Mouse (Mus musculus) ovary, adult 18-20 months (tissue): ENCODE measurements around the gene Prkar1b.

Experiments
- DNase-seq: peaks from one replicate; pipeline ENCODE4 v3.0.0; 2022; ENCODE audit warnings: low spot score, mixed read lengths

Gene Prkar1b

DNA sequence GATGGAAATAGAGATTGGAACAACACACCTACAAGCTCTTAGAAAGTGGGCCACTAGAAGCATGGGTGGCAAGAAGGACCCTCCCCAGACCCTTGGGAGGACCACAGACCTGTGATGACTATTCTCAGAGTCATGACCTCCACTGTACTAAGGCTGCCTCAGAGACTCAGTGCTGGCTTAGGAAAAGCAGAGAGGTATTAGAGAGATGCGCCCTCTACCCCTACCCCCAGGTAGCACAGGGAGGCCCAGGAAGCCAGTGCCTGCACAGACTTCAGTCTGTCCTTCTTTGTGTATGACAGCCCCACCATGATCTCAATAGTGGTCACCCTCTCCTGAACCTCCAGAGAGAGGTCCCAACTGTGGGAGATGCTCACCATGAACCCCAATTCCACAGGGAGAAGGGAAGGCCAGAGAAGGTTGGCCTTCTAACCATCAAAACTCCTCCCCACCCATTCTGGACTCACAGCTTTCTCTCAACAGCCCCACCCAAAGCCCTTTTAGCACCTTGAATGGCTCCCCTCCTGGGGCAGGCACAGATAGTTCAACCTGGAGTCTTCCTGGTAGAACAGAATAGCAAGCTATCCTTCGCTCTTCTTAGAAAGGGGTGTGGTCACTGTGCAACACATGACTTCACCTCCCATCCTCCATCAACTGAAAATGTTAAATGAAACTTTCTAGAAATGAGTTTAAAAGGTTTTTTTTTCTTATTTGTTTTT lies 39.5 kb downstream of the Prkar1b start:
- DNase-seq: no peak

GRCm38 (mm10) chr5:139107815-139108214 lies 42.0 kb downstream of the Prkar1b start:
- DNase-seq: no peak

DNA sequence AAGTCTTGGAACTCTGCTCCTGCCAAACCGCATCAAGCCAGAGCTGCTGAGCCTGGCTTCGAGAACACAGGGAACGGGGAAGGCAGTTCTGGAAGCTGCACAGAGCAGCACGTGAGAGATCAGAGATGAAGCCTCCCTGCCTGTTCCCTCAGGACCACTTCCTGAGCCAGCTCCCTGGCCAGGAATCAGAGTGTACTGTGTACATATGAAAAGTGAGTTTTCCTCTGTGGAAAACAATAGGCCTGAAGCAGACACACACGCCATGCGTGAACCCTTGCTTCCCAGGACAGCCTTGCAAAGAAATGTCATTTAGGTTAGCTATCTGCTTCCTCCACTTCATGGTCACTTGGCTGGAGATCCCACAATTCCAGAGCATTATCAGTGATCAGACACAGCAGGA lies 48.0 kb downstream of the Prkar1b start:
- no peak for DNase-seq

DNA sequence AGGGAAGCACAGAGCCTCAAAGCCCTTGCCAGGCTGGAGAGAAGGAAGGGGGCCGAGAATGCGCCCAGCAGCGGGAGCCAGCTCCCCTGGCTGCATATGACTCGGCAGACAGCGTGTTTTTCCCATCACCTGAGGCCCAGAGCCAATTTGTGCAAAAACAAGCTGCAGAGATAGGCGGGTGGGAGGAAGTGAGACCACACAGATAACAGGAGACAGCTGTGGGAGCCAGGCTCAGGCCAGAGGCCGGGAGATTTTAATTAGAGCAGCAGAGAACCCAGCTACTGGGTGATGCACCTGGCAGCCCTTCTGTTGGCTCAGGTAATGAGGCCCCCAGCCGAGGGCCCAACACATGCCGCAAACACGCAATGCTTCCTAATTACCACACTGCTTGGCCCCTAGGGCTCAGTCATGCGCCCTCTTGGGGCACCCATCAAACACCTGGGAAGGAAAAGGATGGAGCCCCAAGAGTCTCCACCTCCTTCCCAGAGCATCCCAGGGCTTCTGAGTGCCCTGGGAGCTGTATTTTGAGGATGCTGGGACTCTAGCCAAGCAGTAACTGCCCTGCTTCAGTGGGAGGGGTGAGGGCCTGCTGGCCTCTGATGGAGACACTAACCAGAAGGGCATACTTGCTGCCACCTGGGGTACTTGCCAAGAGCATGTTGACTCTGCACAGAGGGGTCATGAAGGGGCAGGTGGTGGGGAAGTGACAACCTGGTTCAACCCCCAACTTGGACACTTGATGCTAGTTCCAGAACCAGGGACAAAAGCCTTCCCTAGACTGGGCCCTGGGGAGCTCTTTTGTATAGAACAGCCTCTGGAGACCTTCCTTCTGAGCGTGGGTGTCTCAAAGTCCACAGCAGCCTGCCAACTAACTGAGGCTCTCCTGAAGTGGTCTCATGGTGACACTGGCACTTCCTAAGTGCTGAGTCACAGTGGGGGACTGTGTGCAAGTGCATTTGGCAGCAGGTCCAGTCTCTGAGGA lies 50.5 kb downstream of the Prkar1b start:
- DNase-seq: peak; percentile 71

GRCm38 (mm10) chr5:139095297-139096110 lies 54.3 kb downstream of the Prkar1b start:
- DNase-seq: no peak

DNA sequence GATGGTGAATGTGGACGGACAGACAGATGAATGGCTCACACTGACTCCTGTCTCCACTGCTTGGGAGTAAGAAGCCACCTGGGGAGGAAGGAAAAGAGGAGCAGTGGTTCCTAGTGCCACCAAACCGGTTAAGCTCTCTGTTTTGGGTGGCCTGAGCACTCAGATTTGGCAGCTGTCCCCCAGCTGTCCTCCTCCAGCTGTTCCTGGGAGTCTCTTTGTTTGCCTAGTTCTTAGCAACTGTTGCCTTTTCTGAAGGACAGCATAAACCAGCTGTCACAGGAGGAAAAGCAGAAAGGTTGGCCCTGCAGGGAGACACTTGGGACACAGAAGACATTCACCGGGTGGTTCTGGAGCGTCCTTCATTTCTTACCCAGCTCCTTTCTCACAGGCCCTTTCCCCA lies 56.3 kb downstream of the Prkar1b start:
- no peak for DNase-seq

- no peak for DNase-seq
Measured at GRCm38 (mm10) chr5:139091713-139092112, 58.1 kb downstream of the Prkar1b start.

- DNase-seq: no peak
Measured at GRCm38 (mm10) chr5:139090162-139090561, 59.6 kb downstream of the Prkar1b start.

GRCm38 (mm10) chr5:139088173-139088572 lies 61.6 kb downstream of the Prkar1b start:
- no peak for DNase-seq

DNA sequence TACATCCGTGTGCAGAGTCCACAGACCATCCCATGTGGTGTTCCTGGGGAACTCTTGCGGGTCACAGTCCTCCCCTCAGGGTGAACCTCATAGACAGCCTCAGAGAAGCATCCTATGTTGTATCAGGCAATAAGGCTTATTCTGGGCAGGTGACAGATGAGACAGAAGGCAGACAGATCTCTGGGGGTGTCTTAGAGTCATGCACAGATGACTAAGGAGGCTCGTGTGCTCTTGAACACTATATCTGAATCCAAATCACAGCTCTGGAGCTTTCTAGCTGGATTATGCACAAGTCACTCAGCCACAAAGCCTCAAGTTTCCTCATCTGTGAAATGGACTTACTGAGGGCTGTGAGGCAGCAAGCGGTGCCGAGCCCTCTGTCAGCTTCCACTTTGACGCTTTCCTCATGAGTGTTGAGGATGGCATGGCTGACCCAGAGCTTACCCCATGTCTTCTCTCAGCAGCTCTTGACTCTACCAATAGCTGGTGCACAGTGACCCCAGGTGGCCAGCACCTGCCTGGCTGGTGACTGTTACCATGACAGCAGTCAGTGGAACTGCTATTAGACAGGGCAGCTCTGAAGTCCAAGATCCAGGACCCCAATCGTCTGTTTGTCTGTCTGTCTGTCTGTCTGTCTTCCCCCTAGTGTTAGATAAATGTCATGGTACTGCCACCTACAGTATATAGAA lies 64.8 kb downstream of the Prkar1b start:
- DNase-seq: no peak

DNA sequence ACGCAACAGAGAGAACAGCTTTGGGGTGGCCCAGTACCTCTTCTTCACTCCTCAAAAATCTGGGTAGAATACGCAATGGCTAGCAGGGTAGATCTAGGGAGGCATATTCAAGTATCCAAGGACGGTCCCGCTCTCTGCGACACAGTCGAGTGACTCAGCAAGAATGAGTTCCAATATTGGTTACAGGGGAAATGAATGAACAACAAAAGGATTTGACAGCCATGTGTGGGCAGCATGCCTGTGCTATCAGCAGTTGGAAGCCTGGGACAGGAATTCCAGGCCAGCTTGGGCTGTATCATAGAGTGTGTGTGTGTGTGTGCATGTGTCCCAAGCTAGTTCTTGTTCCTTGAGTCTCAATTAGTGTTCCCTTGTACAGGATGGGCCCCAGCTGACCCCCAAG lies 65.5 kb downstream of the Prkar1b start:
- no peak for DNase-seq

GRCm38 (mm10) chr5:139083841-139084240 lies 66.0 kb downstream of the Prkar1b start:
- no peak for DNase-seq

DNA sequence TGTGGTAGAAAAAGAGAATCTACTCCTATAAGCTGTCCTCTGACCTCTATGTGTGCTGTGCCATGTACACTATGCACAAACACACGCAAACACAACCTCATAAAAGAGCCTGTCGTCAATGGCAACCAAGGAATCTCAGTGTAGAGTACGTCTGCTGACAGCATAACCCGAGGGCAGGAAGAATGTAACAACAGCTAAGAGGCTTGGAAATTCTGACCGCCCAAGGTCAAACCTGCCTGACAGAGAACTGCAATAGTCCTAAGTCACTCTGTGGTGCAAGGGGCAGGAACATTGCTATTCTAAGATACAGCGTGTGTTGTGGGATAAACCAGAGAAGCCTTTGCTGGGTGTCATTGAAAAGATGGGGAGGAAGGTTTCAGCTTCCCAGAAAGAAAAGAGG lies 68.4 kb downstream of the Prkar1b start:
- DNase-seq: peak; percentile 22

GRCm38 (mm10) chr5:139078156-139078462 lies 71.7 kb downstream of the Prkar1b start:
- no peak for DNase-seq

DNA sequence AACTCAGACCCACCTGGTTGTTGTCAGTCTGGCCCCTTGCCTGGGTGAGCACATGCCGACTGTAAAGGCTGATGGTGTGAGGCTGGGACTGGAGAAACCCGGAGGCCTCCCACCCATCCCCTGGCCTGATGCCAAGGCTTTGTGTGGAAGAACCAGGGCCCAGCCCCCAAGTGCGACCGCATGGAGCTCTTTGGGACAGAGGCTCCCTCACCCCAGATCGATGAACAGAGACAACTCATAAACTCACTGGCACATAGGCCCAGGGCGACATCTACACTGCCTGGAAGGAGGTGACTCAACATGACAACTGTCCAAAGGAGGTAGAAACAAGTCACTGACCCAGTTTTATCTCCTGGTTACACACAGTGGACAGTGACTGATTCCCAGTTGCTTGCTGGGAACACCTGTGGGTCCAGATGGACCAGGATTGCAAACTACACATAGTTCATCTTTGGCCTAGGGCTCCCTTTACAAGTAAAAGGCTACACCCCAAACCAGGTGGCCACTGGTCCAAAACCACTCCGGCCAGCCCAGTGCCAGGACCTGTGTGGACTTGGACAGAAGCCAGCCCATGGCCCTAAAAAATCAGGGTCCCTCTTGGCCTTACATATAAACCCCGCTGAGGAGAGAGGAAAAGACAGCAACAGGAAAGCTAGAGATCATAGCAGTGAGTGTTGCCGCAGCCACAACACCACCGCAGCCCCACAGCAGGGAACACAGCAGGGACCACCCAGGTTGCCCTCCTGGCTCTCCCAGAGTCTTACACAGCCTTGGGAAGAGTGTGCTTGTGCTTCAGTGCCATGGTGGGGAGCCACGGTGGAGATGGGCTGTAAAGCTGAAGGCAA lies 72.3 kb downstream of the Prkar1b start:
- DNase-seq: no peak

- no peak for DNase-seq
Measured at GRCm38 (mm10) chr5:139076450-139076849, 73.4 kb downstream of the Prkar1b start.

DNA sequence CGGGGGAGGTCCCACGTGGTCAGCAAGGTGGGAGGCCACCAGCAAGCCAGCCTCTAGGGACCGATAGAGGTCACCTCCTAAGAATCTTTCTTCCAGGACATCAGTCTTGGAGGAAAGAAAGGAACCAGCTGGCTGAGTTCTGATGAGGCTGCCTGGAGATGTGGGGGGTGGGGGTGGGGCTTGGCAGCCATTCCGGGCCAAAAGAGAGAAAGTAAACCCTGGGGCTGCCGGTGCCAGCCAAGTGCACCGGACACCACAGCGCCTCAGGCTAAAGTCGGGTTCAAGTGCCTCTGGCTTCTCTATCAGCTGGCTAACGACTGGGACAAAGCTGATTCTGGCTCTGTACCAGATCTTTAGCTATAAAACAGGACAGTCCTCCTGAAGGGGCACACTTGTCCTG lies 74.0 kb downstream of the Prkar1b start:
- DNase-seq: no peak

- DNase-seq: peak; percentile 23
Measured at GRCm38 (mm10) chr5:139075125-139075524, 74.7 kb downstream of the Prkar1b start.

DNA sequence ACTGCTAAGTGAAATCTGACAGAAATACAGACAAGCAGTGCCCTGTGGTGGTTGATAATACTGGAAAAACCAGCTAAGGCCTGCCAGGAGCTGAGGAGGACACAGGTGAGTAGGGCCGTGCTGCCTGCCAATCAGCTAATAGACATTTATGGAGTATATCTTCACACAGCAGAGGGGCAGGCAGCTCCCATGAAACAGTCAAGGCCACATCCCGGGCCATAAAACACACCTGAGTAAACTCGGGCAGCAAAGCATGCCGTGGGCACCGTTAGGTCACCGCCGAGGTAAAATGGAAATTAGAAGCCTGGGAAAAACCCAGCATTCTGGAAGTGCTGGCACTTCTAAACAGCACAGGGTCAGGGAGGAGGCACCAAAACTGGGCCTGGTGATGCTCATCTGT lies 75.8 kb downstream of the Prkar1b start:
- DNase-seq: no peak

DNA sequence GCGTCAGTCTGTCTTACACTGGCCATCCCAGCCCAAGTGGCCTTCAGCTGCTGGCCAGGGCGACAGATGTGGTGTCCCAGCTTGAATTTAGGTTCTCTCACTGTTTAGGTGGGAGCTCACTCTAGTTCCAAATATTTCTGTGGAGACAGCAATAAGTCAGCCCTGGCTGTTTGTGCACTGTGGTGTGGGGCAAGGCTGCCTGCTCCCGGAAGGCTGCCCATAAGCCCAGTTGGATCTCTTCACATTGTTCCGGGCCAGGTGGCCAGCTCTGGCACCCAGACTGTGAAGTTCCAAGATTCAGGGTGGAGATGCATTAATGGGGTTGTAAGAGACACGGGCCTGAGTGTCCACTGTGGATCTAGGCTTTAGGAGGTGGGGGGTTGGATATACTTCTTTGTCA lies 76.9 kb downstream of the Prkar1b start:
- no peak for DNase-seq
